Comparison of ENCODE assay signal across 24 mouse cellular contexts in the genomic region with DNA sequence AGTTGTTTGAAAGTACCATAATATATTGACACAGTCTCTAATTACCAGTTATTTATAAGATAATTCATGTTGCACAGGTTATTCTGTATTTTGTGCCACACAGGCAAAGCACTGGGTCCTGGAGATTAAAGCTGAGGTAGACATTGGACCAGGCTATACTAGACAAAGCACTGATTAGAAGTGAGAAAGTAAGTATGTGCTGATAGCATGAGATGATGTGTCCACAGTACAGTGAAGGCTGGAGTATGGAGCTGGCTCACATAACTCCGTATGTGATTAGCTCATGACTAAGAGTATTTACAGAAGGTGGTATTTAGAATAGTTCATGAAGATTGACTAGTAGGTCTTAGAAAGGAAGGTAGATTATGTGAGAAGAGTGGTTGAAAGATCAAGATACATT.
"Had no signal": no experiment of that assay in that cellular context is flagged by ENCODE, and none has a peak within 500 bp of the region (broad histone marks: within the 10 kb centered on the region; RNA-seq: fewer than 3 reads in every experiment).

No protein-coding gene starts in this region.

- H3K4me3 ChIP-seq: gastrocnemius, adult 2 months; heart, embryonic 13.5 days; heart, embryonic 15.5 days; hindbrain, embryonic 13.5 days; hindbrain, embryonic 15.5 days; kidney, embryonic 15.5 days; limb, embryonic 13.5 days; limb, embryonic 15.5 days; liver, embryonic 12.5 days had no signal

- H3K4me1 ChIP-seq: hindbrain, embryonic 15.5 days; limb, embryonic 15.5 days had no signal

- DNase-seq: gastrocnemius, adult 2 months; gastrocnemius, postnatal 10 days; gastrocnemius, postnatal 25 days; heart, adult 18-20 months; heart, postnatal 14 days; heart, postnatal 36 days; kidney, adult 18-20 months; kidney, adult 8-10 months; kidney, postnatal 14 days; kidney, postnatal 36 days; layer of hippocampus, adult 9-11 months; layer of hippocampus, postnatal 36 days; left cerebral cortex, postnatal 4 days had no signal

- ATAC-seq: hindbrain, postnatal 0 days; liver, embryonic 12.5 days had no signal

- H3K27ac ChIP-seq: gastrocnemius, adult 2 months; heart, embryonic 13.5 days; heart, embryonic 15.5 days; hindbrain, embryonic 13.5 days; hindbrain, embryonic 15.5 days; hindbrain, postnatal 0 days; kidney, embryonic 15.5 days; kidney, postnatal 0 days; limb, embryonic 13.5 days; limb, embryonic 15.5 days; liver, embryonic 12.5 days had no signal

- H3K9me3 ChIP-seq: heart, embryonic 13.5 days; heart, embryonic 15.5 days; hindbrain, embryonic 13.5 days; hindbrain, embryonic 15.5 days; kidney, embryonic 15.5 days; limb, embryonic 13.5 days; limb, embryonic 15.5 days; liver, embryonic 12.5 days had no signal

- H3K9ac ChIP-seq: heart, embryonic 13.5 days; heart, embryonic 15.5 days; hindbrain, embryonic 13.5 days; hindbrain, embryonic 15.5 days; kidney, embryonic 15.5 days; limb, embryonic 13.5 days; limb, embryonic 15.5 days; liver, embryonic 12.5 days had no signal

- H3K4me2 ChIP-seq: heart, embryonic 11.5 days; heart, embryonic 13.5 days; heart, embryonic 15.5 days; hindbrain, embryonic 13.5 days; hindbrain, embryonic 15.5 days; kidney, embryonic 15.5 days; limb, embryonic 13.5 days; limb, embryonic 15.5 days; liver, embryonic 12.5 days had no signal

- H3K36me3 ChIP-seq: heart, embryonic 13.5 days; heart, embryonic 15.5 days; hindbrain, embryonic 13.5 days; hindbrain, embryonic 15.5 days; kidney, embryonic 15.5 days; limb, embryonic 13.5 days; limb, embryonic 15.5 days had no signal

- H3K27me3 ChIP-seq: heart, embryonic 13.5 days; heart, embryonic 15.5 days; hindbrain, embryonic 13.5 days; hindbrain, embryonic 15.5 days; kidney, embryonic 15.5 days; limb, embryonic 13.5 days; limb, embryonic 15.5 days; liver, embryonic 12.5 days had no signal
